8 mouse cellular contexts compared by ENCODE assay signal in genomic region chr6:34475391-34475790, GRCm38 (mm10). TPM values are rescaled to one million over a fixed set of nuclear protein-coding genes. Genes with fewer than 3 reads are reported as not detected.
DNase-seq lines count a peak whose midpoint lies in the region; ATAC-seq and TF ChIP-seq lines count a peak whose summit lies in the region.

No protein-coding gene starts in this region.

- TF ChIP-seq CTCF in gastrocnemius, adult 2 months (IDR thresholded peaks at IDR 0.05) = no peak

- intact Hi-C loops in gastrocnemius, adult 2 months (cut with DNase I) = no loop called here

- no peaks in the 10 kb centered on the region for H3K27me3 ChIP-seq in forebrain, embryonic 11.5 days (ENCODE audit: control insufficient read depth, insufficient read depth, low read length)
- no peaks in the 10 kb centered on the region for H3K27me3 ChIP-seq in liver, embryonic 12.5 days (replicated peaks)

- peak overlapping the region; percentile 91 for H3K27ac ChIP-seq in gastrocnemius, adult 2 months
- no peak overlapping the region for H3K27ac ChIP-seq in forebrain, embryonic 11.5 days (ENCODE audit: low read depth, low read length)
- H3K27ac ChIP-seq in liver, embryonic 12.5 days = peak overlapping the region; percentile 91

- DNase-seq in gastrocnemius, adult 2 months = no peak
- no peak for DNase-seq in gastrocnemius, postnatal 10 days
- peak; percentile 8 to 20 for DNase-seq in B cell, adult 2 months
- DNase-seq in forebrain, embryonic 11.5 days (ENCODE audit: low spot score) = no peak
- no peak for DNase-seq in urinary bladder, postnatal 25 days (ENCODE audit: low spot score)
- DNase-seq in right cerebral cortex, postnatal 25 days = no peak
- DNase-seq in thymus, adult 18-20 months = no peak

- ATAC-seq in forebrain, embryonic 11.5 days (replicated peaks; ENCODE audit: low FRiP score) = no peak
- ATAC-seq in liver, embryonic 12.5 days = no peak

- peaks cover 7% of the 10 kb centered on the region; the same call in 1 of the 2 replicates for H3K4me1 ChIP-seq in forebrain, embryonic 11.5 days (replicated peaks; ENCODE audit: control insufficient read depth, insufficient read depth, low read length)
- H3K4me1 ChIP-seq in liver, embryonic 12.5 days = peaks cover 85% of the 10 kb centered on the region

- no peaks in the 10 kb centered on the region for H3K9me3 ChIP-seq in forebrain, embryonic 11.5 days (ENCODE audit: control insufficient read depth, low read length)
- no peaks in the 10 kb centered on the region for H3K9me3 ChIP-seq in liver, embryonic 12.5 days (replicated peaks)

- WGBS in forebrain, embryonic 11.5 days = 24% methylated on average over 6 of the region's 6 CpGs
- whole genome bisulfite sequencing in liver, embryonic 12.5 days (ENCODE audit: insufficient replicate concordance) = 7% methylated on average over 6 of the region's 6 CpGs

- H3K36me3 ChIP-seq in forebrain, embryonic 11.5 days (ENCODE audit: control insufficient read depth, insufficient read depth, low read length) = no peaks in the 10 kb centered on the region
- no peaks in the 10 kb centered on the region for H3K36me3 ChIP-seq in liver, embryonic 12.5 days

- peak overlapping the region; percentile 86 for H3K4me3 ChIP-seq in gastrocnemius, adult 2 months
- H3K4me3 ChIP-seq in forebrain, embryonic 11.5 days (ENCODE audit: low read depth, low read length) = peak overlapping the region; percentile 56
- peak overlapping the region; percentile 73 for H3K4me3 ChIP-seq in liver, embryonic 12.5 days

- H3K4me2 ChIP-seq in forebrain, embryonic 11.5 days (ENCODE audit: low read depth, low read length, severe bottlenecking) = peak overlapping the region; percentile 44; the same call in 1 of the 2 replicates
- H3K4me2 ChIP-seq in liver, embryonic 12.5 days = peak overlapping the region; percentile 68

- peak overlapping the region; percentile 61 for H3K9ac ChIP-seq in forebrain, embryonic 11.5 days (ENCODE audit: low read length)
- H3K9ac ChIP-seq in liver, embryonic 12.5 days = peak overlapping the region; percentile 82

RNA-seq across cellular contexts. Expression of gene Bpgm, which starts 0.6 kb away (rescaled TPM):
- total RNA-seq in gastrocnemius, adult 2 months (2021) = 10 to 100 TPM; 87.2 to 92.8 TPM
- total RNA-seq in gastrocnemius, postnatal 10 days (2021) = 10 to 100 TPM; 39.7 to 42.4 TPM
- 71.2 TPM in 2 replicates for polyA plus RNA-seq in forebrain, embryonic 11.5 days (2014; fragmentation: Nextera tagmentation; extraction: Ambion mirVana)
- polyA plus RNA-seq in liver, embryonic 12.5 days (2016; fragmentation: Nextera tagmentation; extraction: Ambion mirVana) = 87.1 and 88.2 TPM in 2 replicates

Comparison
In these comparisons a context has a peak if more than half of its experiments do, and no peak if none do; other contexts are left out.
1. DNase-seq: peak in B cell, adult 2 months (2 of 2); none in gastrocnemius, adult 2 months (single experiment), gastrocnemius, postnatal 10 days (single experiment), forebrain, embryonic 11.5 days (single experiment), urinary bladder, postnatal 25 days (single experiment), right cerebral cortex, postnatal 25 days (single experiment) and thymus, adult 18-20 months (0 of 2).
2. Peak in every context shown above with its lines, with median percentiles within 50 percentile points of each other: H3K4me3 ChIP-seq.